In genomic region chr7:141577801-141578200, GRCm38 (mm10) we compare ENCODE assay signal across 18 mouse cellular contexts. TPM values are rescaled to one million over a fixed set of nuclear protein-coding genes. Genes with fewer than 3 reads are reported as not detected.
DNase-seq lines count a peak whose midpoint lies in the region; ATAC-seq and TF ChIP-seq lines count a peak whose summit lies in the region.
"Had no signal": no experiment of that assay in that cellular context is flagged by ENCODE, and none has a peak within 500 bp of the region (broad histone marks: within the 10 kb centered on the region; RNA-seq: fewer than 3 reads in every experiment).

No protein-coding gene starts in this region.

- H3K4me2 ChIP-seq in midbrain, embryonic 11.5 days = no peak overlapping the region
- H3K4me2 ChIP-seq in midbrain, embryonic 15.5 days = no peak overlapping the region
- H3K4me2 ChIP-seq in liver, embryonic 13.5 days = peak overlapping the region; percentile 15; the same call in 1 of the 2 replicates
- H3K4me2 ChIP-seq in liver, postnatal 0 days (ENCODE audit: low read depth, low read length) = no peak overlapping the region
- H3K4me2 ChIP-seq: heart, embryonic 12.5 days had no signal

- no peaks in the 10 kb centered on the region for H3K27me3 ChIP-seq in midbrain, embryonic 11.5 days (ENCODE audit: control insufficient read depth, insufficient read depth, low read length)
- no peaks in the 10 kb centered on the region for H3K27me3 ChIP-seq in midbrain, embryonic 15.5 days (replicated peaks)
- H3K27me3 ChIP-seq in liver, embryonic 13.5 days = no peaks in the 10 kb centered on the region
- H3K27me3 ChIP-seq in liver, postnatal 0 days (ENCODE audit: insufficient read depth, low read length) = no peaks in the 10 kb centered on the region
- H3K27me3 ChIP-seq: heart, embryonic 12.5 days had no signal

- no peak overlapping the region for H3K9ac ChIP-seq in midbrain, embryonic 11.5 days (ENCODE audit: low read length)
- no peak overlapping the region for H3K9ac ChIP-seq in midbrain, embryonic 15.5 days
- peak overlapping the region; percentile 31; the same call in 1 of the 2 replicates for H3K9ac ChIP-seq in liver, embryonic 13.5 days
- H3K9ac ChIP-seq in liver, postnatal 0 days (replicated peaks) = no peak overlapping the region
- H3K9ac ChIP-seq: heart, embryonic 12.5 days had no signal

- DNase-seq in midbrain, embryonic 11.5 days (ENCODE audit: low spot score, missing footprints) = peak; percentile 10
- DNase-seq in R1 (ENCODE audit: low read depth, low spot score) = peak; percentile 32
- no peak for DNase-seq in liver, embryonic 13.5 days
- no peak for DNase-seq in liver, postnatal 0 days
- no peak for DNase-seq in thymus, postnatal 10 days (ENCODE audit: low spot score in 2 of 2)
- no peak for DNase-seq in adrenal gland, adult 8-10 months
- DNase-seq in cerebellum, postnatal 36 days = no peak
- DNase-seq: adrenal gland, postnatal 10 days; cerebellum, adult 18-20 months; cerebellum, adult 9-11 months; gastrocnemius, adult 2 months; gastrocnemius, postnatal 25 days; heart, postnatal 36 days had no signal

- H3K4me1 ChIP-seq in midbrain, embryonic 11.5 days (ENCODE audit: control insufficient read depth, insufficient read depth, low read length) = no peaks in the 10 kb centered on the region
- no peaks in the 10 kb centered on the region for H3K4me1 ChIP-seq in midbrain, embryonic 15.5 days
- peaks cover 97% of the 10 kb centered on the region for H3K4me1 ChIP-seq in liver, embryonic 13.5 days (replicated peaks)
- H3K4me1 ChIP-seq in liver, postnatal 0 days (ENCODE audit: insufficient read depth) = peaks cover 48% of the 10 kb centered on the region
- H3K4me1 ChIP-seq: embryonic facial prominence, embryonic 10.5 days had no signal

- H3K27ac ChIP-seq in midbrain, embryonic 11.5 days (ENCODE audit: low read depth, low read length) = no peak overlapping the region
- H3K27ac ChIP-seq in midbrain, embryonic 15.5 days = no peak overlapping the region
- H3K27ac ChIP-seq in liver, embryonic 13.5 days = peak overlapping the region; percentile 54
- H3K27ac ChIP-seq in liver, postnatal 0 days (ENCODE audit: low read depth) = peak overlapping the region; percentile 58
- H3K27ac ChIP-seq: embryonic facial prominence, embryonic 10.5 days; gastrocnemius, adult 2 months had no signal

- no peak for TF ChIP-seq CTCF in liver, postnatal 0 days (IDR thresholded peaks at IDR 0.05; ENCODE audit: low read depth)

- H3K4me3 ChIP-seq in midbrain, embryonic 11.5 days (ENCODE audit: low read depth, low read length) = no peak overlapping the region
- H3K4me3 ChIP-seq in midbrain, embryonic 15.5 days = no peak overlapping the region
- H3K4me3 ChIP-seq in liver, embryonic 13.5 days (replicated peaks) = no peak overlapping the region
- no peak overlapping the region for H3K4me3 ChIP-seq in liver, postnatal 0 days (ENCODE audit: low read depth, low read length)
- H3K4me3 ChIP-seq: embryonic facial prominence, embryonic 10.5 days; gastrocnemius, adult 2 months; heart, embryonic 12.5 days had no signal

- no peak for ATAC-seq in midbrain, embryonic 11.5 days (ENCODE audit: low FRiP score)
- ATAC-seq in midbrain, embryonic 15.5 days (replicated peaks) = no peak
- no peak for ATAC-seq in liver, embryonic 13.5 days (ENCODE audit: low read depth)
- no peak for ATAC-seq in liver, postnatal 0 days
- ATAC-seq: forebrain, embryonic 14.5 days; hindbrain, embryonic 16.5 days had no signal

- TF ChIP-seq EP300 in liver, postnatal 0 days (IDR thresholded peaks at IDR 0.05; ENCODE audit: low read depth) = no peak

- no peaks in the 10 kb centered on the region for H3K36me3 ChIP-seq in midbrain, embryonic 11.5 days (ENCODE audit: control insufficient read depth, insufficient read depth, low read length)
- no peaks in the 10 kb centered on the region for H3K36me3 ChIP-seq in midbrain, embryonic 15.5 days (replicated peaks)
- H3K36me3 ChIP-seq in liver, embryonic 13.5 days = peaks cover 22% of the 10 kb centered on the region; the same call in 1 of the 2 replicates
- H3K36me3 ChIP-seq in liver, postnatal 0 days (replicated peaks; ENCODE audit: insufficient read depth, low read length) = no peaks in the 10 kb centered on the region; the same call in none of the 2 replicates
- H3K36me3 ChIP-seq: heart, embryonic 12.5 days had no signal

- WGBS in midbrain, embryonic 11.5 days = 87% methylated on average over 3 of the region's 3 CpGs
- 86% methylated on average over 3 of the region's 3 CpGs for WGBS in midbrain, embryonic 15.5 days
- 39% methylated on average over 3 of the region's 3 CpGs for WGBS in liver, embryonic 13.5 days (ENCODE audit: insufficient replicate concordance)
- 46% methylated on average over 3 of the region's 3 CpGs for WGBS in liver, postnatal 0 days (ENCODE audit: insufficient replicate concordance)

- H3K9me3 ChIP-seq in midbrain, embryonic 11.5 days (ENCODE audit: control insufficient read depth, low read length) = no peaks in the 10 kb centered on the region
- H3K9me3 ChIP-seq in midbrain, embryonic 15.5 days = no peaks in the 10 kb centered on the region
- no peaks in the 10 kb centered on the region for H3K9me3 ChIP-seq in liver, embryonic 13.5 days (replicated peaks)
- no peaks in the 10 kb centered on the region for H3K9me3 ChIP-seq in liver, postnatal 0 days (ENCODE audit: low read length)
- H3K9me3 ChIP-seq: embryonic facial prominence, embryonic 10.5 days; heart, embryonic 12.5 days had no signal

RNA-seq across cellular contexts. Expression of gene Ap2a2, which starts 15.8 kb away (rescaled TPM):
- 76.6 and 81.1 TPM in 2 replicates for polyA plus RNA-seq in midbrain, embryonic 11.5 days (2014; fragmentation: Nextera tagmentation; extraction: Ambion mirVana)
- 132 and 135 TPM in 2 replicates for polyA plus RNA-seq in midbrain, embryonic 15.5 days (2015; fragmentation: Nextera tagmentation; extraction: Ambion mirVana)
- 65.4 and 73.2 TPM in 2 replicates for polyA plus RNA-seq in liver, embryonic 13.5 days (2015; fragmentation: Nextera tagmentation; extraction: Ambion mirVana)
- polyA plus RNA-seq in liver, postnatal 0 days (2015; fragmentation: Nextera tagmentation; extraction: Ambion mirVana) = 27.8 and 33.8 TPM in 2 replicates
- 10 to 100 TPM; 54.9 to 79.7 (median 66.5) TPM for total RNA-seq in adrenal gland, adult 8-10 months (2022)

RNA-seq across cellular contexts. Expression of gene Chid1, which starts 38.1 kb away (rescaled TPM):
- polyA plus RNA-seq in midbrain, embryonic 11.5 days (2014; fragmentation: Nextera tagmentation; extraction: Ambion mirVana) = 23.3 and 26.4 TPM in 2 replicates
- 44.1 and 44.6 TPM in 2 replicates for polyA plus RNA-seq in midbrain, embryonic 15.5 days (2015; fragmentation: Nextera tagmentation; extraction: Ambion mirVana)
- polyA plus RNA-seq in liver, embryonic 13.5 days (2015; fragmentation: Nextera tagmentation; extraction: Ambion mirVana) = 28.0 and 31.3 TPM in 2 replicates
- 12.6 and 14.7 TPM in 2 replicates for polyA plus RNA-seq in liver, postnatal 0 days (2015; fragmentation: Nextera tagmentation; extraction: Ambion mirVana)
- total RNA-seq in adrenal gland, adult 8-10 months (2022) = 10 to 100 TPM; 57.5 to 69.9 (median 62.5) TPM

Comparison
In these comparisons a context has a peak if more than half of its experiments do, and no peak if none do; other contexts are left out.
1. DNase-seq: peak in midbrain, embryonic 11.5 days (single experiment) and R1 (single experiment); none in liver, embryonic 13.5 days (single experiment), liver, postnatal 0 days (single experiment), thymus, postnatal 10 days (0 of 2), adrenal gland, adult 8-10 months (single experiment) and cerebellum, postnatal 36 days (0 of 2).
2. H3K27ac ChIP-seq: peak in liver, embryonic 13.5 days (single experiment) and liver, postnatal 0 days (single experiment); none in midbrain, embryonic 11.5 days (single experiment) and midbrain, embryonic 15.5 days (single experiment).